Mouse (Mus musculus) olfactory bulb, adult 2 months (tissue): ENCODE data around the gene Coq4.

Experiments used
- CTCF ChIP-seq: fragments of 200-500 bp; IDR thresholded peaks from 2 replicates; pipeline ENCODE4 v1.5.1; 2012; ENCODE audit warnings: low read depth, mild to moderate bottlenecking, low read length, moderate library complexity; ENCODE audit not compliant: insufficient read depth
- POLR2A ChIP-seq: fragments of 200-500 bp; IDR thresholded peaks from 2 replicates; pipeline ENCODE4 v1.6.1; 2012; ENCODE audit warnings: mild to moderate bottlenecking, low read depth, low read length, moderate library complexity; ENCODE audit not compliant: insufficient read depth

DNA sequence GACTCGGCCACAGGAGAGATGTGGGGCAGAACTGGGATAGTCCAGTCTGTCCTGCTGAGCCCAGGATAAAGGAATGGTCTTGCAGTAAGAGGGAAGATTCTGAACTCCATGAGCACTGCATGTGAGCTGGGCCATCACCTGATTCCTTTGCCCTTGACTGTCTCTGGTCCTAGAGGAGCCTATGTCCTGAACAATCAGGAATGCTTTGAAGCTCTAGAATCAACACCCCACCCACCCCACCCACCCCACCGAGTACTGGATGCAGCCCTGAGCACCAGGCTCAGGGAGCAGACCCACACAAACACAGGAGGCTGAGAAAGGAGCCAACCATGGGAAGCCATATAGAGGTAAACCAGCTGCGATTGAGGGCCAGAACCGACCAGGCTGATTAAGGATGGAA, 38.8 kb upstream of the Coq4 start:
- TF ChIP-seq CTCF, result no peak
- no peak for TF ChIP-seq POLR2A
